Mouse (Mus musculus): ENCODE data around the gene Ugt1a8.
"Not testable (repeated sequence)": the region's sequence is repeated elsewhere in the genome, so short reads cannot be mapped to it uniquely, and the experiment has no call there.

DNA sequence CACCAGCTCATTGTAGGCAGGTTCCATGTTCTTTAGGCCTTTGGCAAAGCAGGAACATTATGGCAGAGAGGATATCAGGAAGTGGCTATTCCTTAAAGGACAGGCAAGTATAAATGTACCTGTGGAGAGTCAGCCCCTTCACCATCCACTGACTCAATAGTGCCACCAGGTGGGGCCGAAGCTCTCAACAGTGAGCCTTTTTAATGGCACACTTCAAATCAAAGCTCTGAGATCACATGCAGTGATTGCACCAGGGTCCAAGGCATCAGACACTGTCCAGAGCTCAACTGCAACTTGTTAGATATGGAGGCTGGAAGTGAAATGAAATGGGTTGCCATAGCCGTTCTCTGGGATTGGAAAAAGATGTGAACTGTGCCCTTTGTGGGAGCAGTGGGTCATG is 57.7 kb downstream of the Ugt1a8 start:
- peak; percentile 12; the same call in 1 of the 2 replicates for TF ChIP-seq CTCF (conservative IDR thresholded peaks at IDR 0.05; ENCODE audit: low read length)
- not testable (repeated sequence) for TF ChIP-seq POU5F1, NANOG (IDR thresholded peaks at IDR 0.05; ENCODE audit: borderline replicate concordance, low read length)
